Mouse (Mus musculus) embryo, embryonic 10 days (tissue): ENCODE results near the gene Nckap5.
A peak's percentile ranks its signal among the peaks of the same experiment; 100 is the strongest.

Experiments
- DNase-seq: peaks from one replicate; pipeline ENCODE4 v3.0.0-alpha.2; 2015; ENCODE audit warnings: low spot score

The Nckap5 gene

GRCm38 (mm10) chr1:126622036-126622435 is 208.6 kb downstream of the Nckap5 start:
- no peak for DNase-seq

- no peak for DNase-seq
Measured at GRCm38 (mm10) chr1:126617464-126618041, 213.0 kb downstream of the Nckap5 start.

- no peak for DNase-seq
Measured at GRCm38 (mm10) chr1:126616964-126617363, 213.6 kb downstream of the Nckap5 start.

- no peak for DNase-seq
Measured at GRCm38 (mm10) chr1:126612916-126613315, 217.7 kb downstream of the Nckap5 start.

- no peak for DNase-seq
Measured at GRCm38 (mm10) chr1:126608586-126608985, 222.0 kb downstream of the Nckap5 start.

GRCm38 (mm10) chr1:126606189-126607080 is 224.2 kb downstream of the Nckap5 start:
- no peak for DNase-seq

- no peak for DNase-seq
Measured at GRCm38 (mm10) chr1:126604551-126604950, 226.0 kb downstream of the Nckap5 start.

- no peak for DNase-seq
Measured at GRCm38 (mm10) chr1:126603771-126604515, 226.7 kb downstream of the Nckap5 start.

GRCm38 (mm10) chr1:126600596-126600995 is 230.0 kb downstream of the Nckap5 start:
- DNase-seq = peak; percentile 24

GRCm38 (mm10) chr1:126597376-126597775 is 233.2 kb downstream of the Nckap5 start:
- peak; percentile 67 for DNase-seq

- DNase-seq = no peak
Measured at GRCm38 (mm10) chr1:126594796-126595195, 235.8 kb downstream of the Nckap5 start.

- no peak for DNase-seq
Measured at GRCm38 (mm10) chr1:126593044-126593805, 237.4 kb downstream of the Nckap5 start.

GRCm38 (mm10) chr1:126590911-126591310 is 239.7 kb downstream of the Nckap5 start:
- no peak for DNase-seq

- no peak for DNase-seq
Measured at GRCm38 (mm10) chr1:126578163-126578562, 252.4 kb downstream of the Nckap5 start.

- DNase-seq = no peak
Measured at GRCm38 (mm10) chr1:126574295-126574694, 256.3 kb downstream of the Nckap5 start.

- DNase-seq = no peak
Measured at GRCm38 (mm10) chr1:126573714-126574113, 256.9 kb downstream of the Nckap5 start.

- DNase-seq = no peak
Measured at GRCm38 (mm10) chr1:126573097-126573496, 257.5 kb downstream of the Nckap5 start.

GRCm38 (mm10) chr1:126569611-126570238 is 260.9 kb downstream of the Nckap5 start:
- no peak for DNase-seq

- DNase-seq = peak; percentile 78
Measured at GRCm38 (mm10) chr1:126568520-126569197, 261.9 kb downstream of the Nckap5 start.

- no peak for DNase-seq
Measured at GRCm38 (mm10) chr1:126565151-126565725, 265.4 kb downstream of the Nckap5 start.
